Mouse (Mus musculus) G1E-ER4 (cell line): Measurements from ENCODE around the gene Agbl2. TPM values are rescaled to one million over a fixed set of nuclear protein-coding genes. Genes with fewer than 3 reads are reported as not detected.

Experiments used
- GATA1 ChIP-seq: IDR thresholded peaks from one replicate; pipeline ENCODE4 v1.8.0; 2012; ENCODE audit warnings: low read length, inconsistent platforms
- polyA plus RNA-seq: library from polyadenylated mRNA; stranded (reverse); fragments of >175 nt; gene quantifications from 2 replicates; pipeline ENCODE4 v1.2.3, GENCODE M21; 2012

The Agbl2 gene
- polyA plus RNA-seq, 1 experiment: not detected

DNA sequence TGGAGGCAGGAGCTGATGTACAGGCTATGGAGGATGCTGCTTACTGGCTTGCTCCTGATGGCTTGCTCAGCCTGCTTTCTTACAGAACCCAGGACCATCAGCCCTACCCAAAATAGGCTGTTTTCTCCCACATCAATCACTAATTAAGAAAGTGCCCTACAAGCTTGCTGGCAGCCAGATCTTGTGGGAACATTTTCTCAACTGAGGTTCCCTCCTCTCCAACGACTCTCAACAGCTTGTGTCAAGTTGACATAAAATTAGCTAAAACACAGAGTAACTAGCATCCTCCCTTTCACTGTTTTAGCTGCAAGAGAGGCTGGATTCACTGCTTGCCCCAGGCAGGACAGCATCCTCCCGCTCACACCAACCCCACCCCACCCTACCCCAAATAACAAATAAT lies 99.3 kb downstream of the Agbl2 start:
- no peak for TF ChIP-seq GATA1

Other genes starting within 250 kb of the Agbl2 start
- gene Ptprj, start 202.1 kb upstream of the Agbl2 start, polyA plus RNA-seq: not detected in 2 replicates
- 6.7 and 7.7 TPM in 2 replicates for gene Nup160, start 105.5 kb upstream of the Agbl2 start, polyA plus RNA-seq
- gene Fnbp4, start 37.4 kb upstream of the Agbl2 start, polyA plus RNA-seq: 53.3 and 61.1 TPM in 2 replicates
- gene Mtch2, start 64.4 kb downstream of the Agbl2 start, polyA plus RNA-seq: 13.0 and 13.3 TPM in 2 replicates
- gene C1qtnf4, start 103.1 kb downstream of the Agbl2 start, polyA plus RNA-seq: not detected in 2 replicates
- 1.7 and 6.2 TPM in 2 replicates for gene Kbtbd4, start 122.0 kb downstream of the Agbl2 start, polyA plus RNA-seq
- 95.4 and 142 TPM in 2 replicates for gene Ndufs3, start 122.1 kb downstream of the Agbl2 start, polyA plus RNA-seq
- 93.9 and 99.3 TPM in 2 replicates for gene Celf1, start 157.7 kb downstream of the Agbl2 start, polyA plus RNA-seq